Mouse (Mus musculus) MEL-GATA-1-ER (cell line): ENCODE measurements around the gene Npb.

Experiments used
- DNase-seq: peaks from one replicate; pipeline ENCODE4 v3.0.0-alpha.2; 2012; ENCODE audit warnings: low read depth; ENCODE audit errors: extremely low read depth

Gene Npb

GRCm38 (mm10) chr11:120613976-120614375 lies 5.7 kb downstream of the Npb start:
- no peak for DNase-seq

GRCm38 (mm10) chr11:120615167-120615566 lies 6.9 kb downstream of the Npb start:
- no peak for DNase-seq

- DNase-seq = no peak
These were observed 7.4 kb downstream of the Npb start for GRCm38 (mm10) chr11:120615606-120616203.

- no peak for DNase-seq
These were observed 8.5 kb downstream of the Npb start for GRCm38 (mm10) chr11:120616617-120617294.

- peak; percentile 74 for DNase-seq
These were observed 9.3 kb downstream of the Npb start, which contains the start of gene Pcyt2 for GRCm38 (mm10) chr11:120617519-120618112. TSS of gene Pcyt2 (minus strand) at chr11:120617936.

GRCm38 (mm10) chr11:120618619-120619535 lies 10.6 kb downstream of the Npb start:
- DNase-seq = no peak

- no peak for DNase-seq
These were observed 11.9 kb downstream of the Npb start for GRCm38 (mm10) chr11:120620195-120620594.

- no peak for DNase-seq
These were observed 14.5 kb downstream of the Npb start for GRCm38 (mm10) chr11:120622805-120623204.

- DNase-seq = no peak
These were observed 15.8 kb downstream of the Npb start for GRCm38 (mm10) chr11:120623961-120624679.

GRCm38 (mm10) chr11:120624680-120625111 lies 16.4 kb downstream of the Npb start:
- DNase-seq = no peak

GRCm38 (mm10) chr11:120625152-120625775 lies 17.0 kb downstream of the Npb start, which contains the start of gene Sirt7:
TSS of gene Sirt7 (minus strand) at chr11:120625240.
- no peak for DNase-seq

GRCm38 (mm10) chr11:120626785-120627467 lies 18.6 kb downstream of the Npb start:
- no peak for DNase-seq

GRCm38 (mm10) chr11:120627468-120628300 lies 19.4 kb downstream of the Npb start:
- DNase-seq = no peak

- DNase-seq = no peak
These were observed 20.5 kb downstream of the Npb start for GRCm38 (mm10) chr11:120628601-120629340.

GRCm38 (mm10) chr11:120629341-120629730 lies 21.1 kb downstream of the Npb start:
- DNase-seq = no peak

- no peak for DNase-seq
These were observed 21.6 kb downstream of the Npb start for GRCm38 (mm10) chr11:120629911-120630310.

- no peak for DNase-seq
These were observed 22.2 kb downstream of the Npb start for GRCm38 (mm10) chr11:120630401-120630871.
